Mouse (Mus musculus) heart, embryonic 16.5 days (tissue): ENCODE results near the gene Plekhg3. TPM values are rescaled to one million over a fixed set of nuclear protein-coding genes. Genes with fewer than 3 reads are reported as not detected.

Experiments
- ATAC-seq: fragments of 200-750 bp; cut with Nextera tagmentation; replicated peaks from 2 replicates; pipeline ENCODE4 v1.8.0; 2017; ENCODE audit warnings: moderate number of reproducible peaks; ENCODE audit not compliant: insufficient read depth, low FRiP score; ENCODE audit errors: extremely low read depth
- H3K27ac ChIP-seq: fragments of 300-500 bp; sonication (generic); 2 replicates; pipeline ENCODE4 v1.5.1; 2014; ENCODE audit warnings: mild to moderate bottlenecking, low read length, control low read depth, moderate library complexity
- H3K27me3 ChIP-seq: fragments of 300-500 bp; sonication (generic); 2 replicates; pipeline ENCODE4 v1.6.1; 2014; ENCODE audit warnings: low read length, mixed read lengths; ENCODE audit not compliant: control insufficient read depth, insufficient read depth
- H3K36me3 ChIP-seq: fragments of 300-500 bp; sonication (generic); 2 replicates; pipeline ENCODE4 v1.6.1; 2014; ENCODE audit not compliant: control insufficient read depth, insufficient read depth
- H3K4me1 ChIP-seq: fragments of 300-500 bp; sonication (generic); 2 replicates; pipeline ENCODE4 v1.6.1; 2014; ENCODE audit warnings: low read length, mixed read lengths; ENCODE audit not compliant: control insufficient read depth, insufficient read depth
- H3K4me2 ChIP-seq: fragments of 300-500 bp; sonication (generic); 2 replicates; pipeline ENCODE4 v1.6.1; 2014; ENCODE audit warnings: low read depth, mild to moderate bottlenecking, control low read depth, low read length
- H3K4me3 ChIP-seq: fragments of 300-500 bp; sonication (generic); 2 replicates; pipeline ENCODE4 v1.5.1; 2014; ENCODE audit warnings: mild to moderate bottlenecking, control low read depth, low read length
- H3K9ac ChIP-seq: fragments of 300-500 bp; sonication (generic); 2 replicates; pipeline ENCODE4 v1.6.1; 2014; ENCODE audit warnings: low read length, control low read depth
- H3K9me3 ChIP-seq: fragments of 300-500 bp; sonication (generic); replicated peaks from 2 replicates; pipeline ENCODE4 v1.6.1; 2016; ENCODE audit warnings: low read length; ENCODE audit not compliant: control insufficient read depth
- WGBS: fragments of 180-500 bp; shearing (Covaris S2); extraction: QIAGEN DNeasy Blood & Tissue Kit; methylation state at CpG from one replicate; pipeline ENCODE4 v1.1.7; 2014; 5-methylcytosine and 5-hydroxymethylcytosine counted together
- polyA plus RNA-seq: library from polyadenylated mRNA; unstranded; fragments of >200 nt; fragmentation: Nextera tagmentation; extraction: Ambion mirVana; gene quantifications from 2 replicates; pipeline ENCODE4 v1.2.1, GENCODE M21; 2015

The Plekhg3 gene
- polyA plus RNA-seq, 1 experiment from 2014 or later = 6.8 TPM

- ATAC-seq = no peak
- Histone ChIP-seq H3K9ac (no peak overlapping the region), H3K4me1 (peaks cover 9% of the 10 kb centered on the region), H3K27ac (no peak overlapping the region), H3K36me3 (peaks cover 35% of the 10 kb centered on the region), H3K4me3 (no peak overlapping the region), H3K4me2 (no peak overlapping the region), H3K9me3 (no peaks in the 10 kb centered on the region), H3K27me3 (no peaks in the 10 kb centered on the region)
- 88% methylated on average over 16 of the region's 16 CpGs for WGBS
Observed at GRCm38 (mm10) chr12:76577858-76578257, 47.2 kb downstream of the Plekhg3 start.

DNA sequence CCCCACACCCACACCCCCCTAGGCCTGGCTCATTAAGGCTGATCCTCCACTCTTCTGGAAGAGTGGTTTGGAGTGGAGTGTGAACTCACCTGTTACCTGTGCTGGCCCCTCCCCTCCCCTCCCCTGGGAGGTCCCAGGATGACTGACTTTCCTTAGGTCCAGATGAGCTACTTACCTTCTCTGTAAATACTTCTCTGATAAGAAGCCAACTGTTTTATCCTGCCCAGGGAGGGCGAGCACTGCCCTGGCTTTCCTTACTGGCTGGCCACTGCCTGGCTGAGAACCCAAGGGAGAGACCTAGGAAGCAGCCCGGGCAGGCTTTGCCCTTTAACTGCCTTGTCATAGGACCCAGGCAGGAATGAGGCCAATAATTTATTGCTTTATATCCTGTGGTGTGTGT, 47.8 kb downstream of the Plekhg3 start:
- H3K9ac ChIP-seq = no peak overlapping the region
- WGBS = 81% methylated on average over 2 of the region's 2 CpGs
- no peaks in the 10 kb centered on the region for H3K9me3 ChIP-seq
- peaks cover 32% of the 10 kb centered on the region for H3K36me3 ChIP-seq
- H3K4me3 ChIP-seq = no peak overlapping the region
- H3K4me1 ChIP-seq = peaks cover 15% of the 10 kb centered on the region
- no peak overlapping the region for H3K27ac ChIP-seq
- no peaks in the 10 kb centered on the region for H3K27me3 ChIP-seq
- no peak for ATAC-seq
- no peak overlapping the region for H3K4me2 ChIP-seq

DNA sequence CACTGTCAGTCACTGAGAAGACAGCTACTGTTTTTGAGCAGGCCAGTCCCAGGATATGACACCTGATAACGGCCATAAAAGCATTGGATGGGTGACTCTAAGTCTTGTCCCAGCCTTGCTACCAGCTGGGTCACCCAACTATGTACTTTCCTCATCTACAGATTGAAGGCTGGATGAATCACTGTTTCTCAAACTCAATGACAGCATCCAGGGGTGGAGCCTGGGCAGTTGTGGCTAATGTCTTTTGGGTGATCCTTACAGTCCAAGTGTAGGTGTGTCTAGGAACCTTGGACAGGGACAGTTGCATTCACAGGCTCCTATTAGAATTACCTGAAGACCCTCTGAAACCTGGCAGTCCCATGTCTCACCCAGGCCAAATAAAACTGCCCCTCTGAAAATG, 49.1 kb downstream of the Plekhg3 start:
- H3K27ac ChIP-seq = no peak overlapping the region
- peaks cover 16% of the 10 kb centered on the region for H3K4me1 ChIP-seq
- H3K36me3 ChIP-seq = peaks cover 23% of the 10 kb centered on the region
- no peak for ATAC-seq
- H3K4me2 ChIP-seq = no peak overlapping the region
- no peak overlapping the region for H3K4me3 ChIP-seq
- no peaks in the 10 kb centered on the region for H3K9me3 ChIP-seq
- no peak overlapping the region for H3K9ac ChIP-seq
- H3K27me3 ChIP-seq = no peaks in the 10 kb centered on the region
- 85% methylated on average over 1 of the region's 1 CpGs for WGBS

DNA sequence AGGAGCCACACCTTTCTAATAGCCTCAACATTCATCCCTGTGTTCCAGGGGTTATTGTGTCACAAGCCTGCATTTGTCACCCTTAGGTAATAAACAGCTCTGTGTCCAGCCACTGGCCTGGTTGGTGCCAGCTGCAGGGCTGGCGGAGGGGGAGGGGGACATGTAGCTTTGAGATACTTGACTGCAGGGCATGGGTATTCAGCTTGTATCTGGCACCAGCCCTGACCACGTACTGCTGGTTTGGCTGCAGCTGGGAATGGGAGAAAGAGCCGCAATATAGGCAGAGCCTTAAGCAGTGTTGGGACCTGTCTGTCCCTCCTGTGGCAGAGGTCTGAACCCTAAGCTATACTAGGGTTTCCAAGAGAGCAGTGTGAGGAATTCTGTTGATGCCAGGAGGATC, 51.4 kb downstream of the Plekhg3 start:
- H3K9ac ChIP-seq = no peak overlapping the region
- no peaks in the 10 kb centered on the region for H3K27me3 ChIP-seq
- H3K4me1 ChIP-seq = peaks cover 16% of the 10 kb centered on the region
- no peak overlapping the region for H3K4me3 ChIP-seq
- H3K36me3 ChIP-seq = peaks cover 7% of the 10 kb centered on the region; the same call in 1 of the 2 replicates
- H3K4me2 ChIP-seq = no peak overlapping the region
- ATAC-seq = no peak
- no peaks in the 10 kb centered on the region for H3K9me3 ChIP-seq
- WGBS = 74% methylated on average over 3 of the region's 3 CpGs
- H3K27ac ChIP-seq = peak overlapping the region; percentile 17; the same call in 1 of the 2 replicates

GRCm38 (mm10) chr12:76582841-76583240, 52.1 kb downstream of the Plekhg3 start:
- Histone ChIP-seq H3K9me3 (no peaks in the 10 kb centered on the region), H3K4me2 (no peak overlapping the region), H3K27ac (peak overlapping the region; percentile 17; the same call in 1 of the 2 replicates), H3K36me3 (peaks cover 3% of the 10 kb centered on the region; the same call in 1 of the 2 replicates), H3K9ac (0 out of 2 replicates have a peak overlapping the region, but pooled peaks have one; percentile 2), H3K4me3 (no peak overlapping the region), H3K27me3 (no peaks in the 10 kb centered on the region), H3K4me1 (peaks cover 16% of the 10 kb centered on the region)
- WGBS = 15% methylated on average over 6 of the region's 6 CpGs
- ATAC-seq = peak; percentile 71

- Histone ChIP-seq H3K4me3 (no peak overlapping the region), H3K9me3 (no peaks in the 10 kb centered on the region), H3K9ac (no peak overlapping the region), H3K36me3 (no peaks in the 10 kb centered on the region; the same call in 1 of the 2 replicates), H3K4me1 (peaks cover 16% of the 10 kb centered on the region), H3K27ac (no peak overlapping the region; the same call in 1 of the 2 replicates), H3K4me2 (no peak overlapping the region), H3K27me3 (no peaks in the 10 kb centered on the region)
- ATAC-seq = no peak
- WGBS = 93% methylated on average over 7 of the region's 7 CpGs
Observed at GRCm38 (mm10) chr12:76583454-76583853, 52.8 kb downstream of the Plekhg3 start.

GRCm38 (mm10) chr12:76585028-76585427, 54.3 kb downstream of the Plekhg3 start:
- no peak overlapping the region for H3K27ac ChIP-seq
- no peaks in the 10 kb centered on the region; the same call in 1 of the 2 replicates for H3K36me3 ChIP-seq
- no peak overlapping the region for H3K4me3 ChIP-seq
- no peaks in the 10 kb centered on the region for H3K27me3 ChIP-seq
- no peak overlapping the region for H3K4me2 ChIP-seq
- no peak overlapping the region for H3K9ac ChIP-seq
- no peaks in the 10 kb centered on the region for H3K9me3 ChIP-seq
- H3K4me1 ChIP-seq = peaks cover 27% of the 10 kb centered on the region
- ATAC-seq = no peak

DNA sequence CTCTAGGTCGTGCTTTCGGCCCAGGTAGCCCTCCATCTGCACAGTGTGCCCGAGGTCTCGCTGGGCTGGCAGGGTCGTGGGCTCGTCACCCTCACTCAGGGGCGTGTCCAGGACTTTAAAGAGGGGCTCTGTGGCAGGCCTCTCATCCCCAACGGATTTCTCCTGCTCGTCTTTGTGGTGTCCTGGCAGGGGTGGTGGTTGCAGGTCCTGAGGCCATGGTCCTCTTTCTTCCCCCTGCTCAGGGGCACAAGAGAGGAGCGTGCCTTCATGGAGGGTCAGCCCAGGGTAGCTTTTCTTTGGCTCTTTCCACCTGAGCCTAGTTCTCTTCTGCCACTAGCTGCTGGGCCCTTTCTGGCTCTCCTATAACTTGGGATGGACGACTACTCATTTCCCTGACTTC, 56.7 kb downstream of the Plekhg3 start:
- 71% methylated on average over 11 of the region's 11 CpGs for WGBS
- no peak overlapping the region for H3K9ac ChIP-seq
- no peak overlapping the region for H3K27ac ChIP-seq
- ATAC-seq = no peak
- H3K9me3 ChIP-seq = no peaks in the 10 kb centered on the region
- peaks cover 27% of the 10 kb centered on the region for H3K4me1 ChIP-seq
- no peaks in the 10 kb centered on the region for H3K27me3 ChIP-seq
- no peak overlapping the region for H3K4me3 ChIP-seq
- H3K4me2 ChIP-seq = no peak overlapping the region
- H3K36me3 ChIP-seq = no peaks in the 10 kb centered on the region

- peaks cover 25% of the 10 kb centered on the region for H3K4me1 ChIP-seq
- H3K9ac ChIP-seq = no peak overlapping the region
- 0 out of 2 replicates have a peak overlapping the region, but pooled peaks have one; percentile 13 for H3K4me2 ChIP-seq
- H3K4me3 ChIP-seq = no peak overlapping the region
- no peaks in the 10 kb centered on the region for H3K36me3 ChIP-seq
- no peaks in the 10 kb centered on the region for H3K9me3 ChIP-seq
- no peak; the same call in 1 of the 2 replicates for ATAC-seq
- H3K27ac ChIP-seq = peak overlapping the region; percentile 56
- H3K27me3 ChIP-seq = no peaks in the 10 kb centered on the region
- WGBS = 29% methylated on average over 6 of the region's 6 CpGs
Observed at GRCm38 (mm10) chr12:76589531-76589930, 58.8 kb downstream of the Plekhg3 start.
